9 mouse cellular contexts compared by ENCODE assay signal in genomic region chr9:35423265-35423664, GRCm38 (mm10). TPM values are rescaled to one million over a fixed set of nuclear protein-coding genes. Genes with fewer than 3 reads are reported as not detected.
A peak's percentile ranks its signal among the peaks of the same experiment; 100 is the strongest.
DNase-seq lines count a peak whose midpoint lies in the region; ATAC-seq and TF ChIP-seq lines count a peak whose summit lies in the region.
"Had no signal": no experiment of that assay in that cellular context is flagged by ENCODE, and none has a peak within 500 bp of the region (broad histone marks: within the 10 kb centered on the region; RNA-seq: fewer than 3 reads in every experiment).

No protein-coding gene starts in this region.

- 7% methylated on average over 4 of the region's 4 CpGs for WGBS in forebrain, embryonic 16.5 days
- 2% methylated on average over 4 of the region's 4 CpGs for WGBS in midbrain, embryonic 14.5 days

- H3ac ChIP-seq in C2C12 (ENCODE audit: control insufficient read depth, insufficient read length, low read depth) = peak overlapping the region; percentile 63

- DNase-seq in cerebellum, adult 9-10 months = peak; percentile 24
- DNase-seq in cerebellum, adult 11 months = no peak
- DNase-seq in midbrain, embryonic 14.5 days = peak; percentile 57
- no peak for DNase-seq in layer of hippocampus, postnatal 25 days (ENCODE audit: extremely low spot score in 1 of 2, low spot score in 1 of 2)
- DNase-seq in cerebellum, adult 9-11 months = no peak
- no peak for DNase-seq in spleen, adult 12 weeks (ENCODE audit: low spot score)

- peak overlapping the region; percentile 62 for H3K4me2 ChIP-seq in forebrain, embryonic 16.5 days (ENCODE audit: low read length)
- peak overlapping the region; percentile 55 for H3K4me2 ChIP-seq in midbrain, embryonic 14.5 days (ENCODE audit: low read length)

- H3K9ac ChIP-seq in forebrain, embryonic 16.5 days (replicated peaks; ENCODE audit: low read depth, low read length) = peak overlapping the region; percentile 53
- peak overlapping the region; percentile 36; the same call in 1 of the 2 replicates for H3K9ac ChIP-seq in midbrain, embryonic 14.5 days (replicated peaks; ENCODE audit: low read length)
- H3K9ac ChIP-seq: liver, embryonic 14.5 days had no signal

- no peaks in the 10 kb centered on the region for H3K9me3 ChIP-seq in forebrain, embryonic 16.5 days (ENCODE audit: control insufficient read depth, low read length)
- H3K9me3 ChIP-seq in midbrain, embryonic 14.5 days (ENCODE audit: control insufficient read depth, low read length) = no peaks in the 10 kb centered on the region

- no peaks in the 10 kb centered on the region for H3K27me3 ChIP-seq in C2C12 (ENCODE audit: control insufficient read depth, insufficient read depth, insufficient read length)
- no peaks in the 10 kb centered on the region for H3K27me3 ChIP-seq in forebrain, embryonic 16.5 days (replicated peaks; ENCODE audit: control insufficient read depth, insufficient read depth, low read length)
- H3K27me3 ChIP-seq in midbrain, embryonic 14.5 days (ENCODE audit: control insufficient read depth, insufficient read depth, low read length) = peaks cover 4% of the 10 kb centered on the region

- ATAC-seq in forebrain, embryonic 16.5 days = no peak
- ATAC-seq in midbrain, embryonic 14.5 days (ENCODE audit: low FRiP score, low TSS enrichment) = no peak

- TF ChIP-seq CTCF in C2C12 (IDR thresholded peaks at IDR 0.05; ENCODE audit: control insufficient read depth, insufficient read depth, insufficient read length) = no peak

- peak overlapping the region; percentile 34 for H3K27ac ChIP-seq in forebrain, embryonic 16.5 days (ENCODE audit: low read length)
- no peak overlapping the region; the same call in 1 of the 2 replicates for H3K27ac ChIP-seq in midbrain, embryonic 14.5 days (replicated peaks; ENCODE audit: low read depth, low read length)
- H3K27ac ChIP-seq: liver, embryonic 14.5 days had no signal

- peaks cover 67% of the 10 kb centered on the region for H3K79me2 ChIP-seq in C2C12 (ENCODE audit: control insufficient read depth, insufficient read depth)

- H3K36me3 ChIP-seq in C2C12 (ENCODE audit: control insufficient read depth, insufficient read depth) = no peaks in the 10 kb centered on the region
- H3K36me3 ChIP-seq in forebrain, embryonic 16.5 days (ENCODE audit: control insufficient read depth, insufficient read depth) = no peaks in the 10 kb centered on the region
- H3K36me3 ChIP-seq in midbrain, embryonic 14.5 days (ENCODE audit: control insufficient read depth, insufficient read depth, low read length) = no peaks in the 10 kb centered on the region

- H3K79me3 ChIP-seq in C2C12 (ENCODE audit: low read depth) = peaks cover 50% of the 10 kb centered on the region

- H3K4me1 ChIP-seq in forebrain, embryonic 16.5 days (replicated peaks; ENCODE audit: control insufficient read depth, insufficient read depth, low read length) = peaks cover 35% of the 10 kb centered on the region
- H3K4me1 ChIP-seq in midbrain, embryonic 14.5 days (ENCODE audit: control insufficient read depth, insufficient read depth, low read length) = peaks cover 42% of the 10 kb centered on the region

- peak overlapping the region; percentile 68 for H3K4me3 ChIP-seq in C2C12 (ENCODE audit: insufficient read depth, poor library complexity, severe bottlenecking)
- peak overlapping the region; percentile 90 for H3K4me3 ChIP-seq in forebrain, embryonic 16.5 days (replicated peaks; ENCODE audit: low read length)
- H3K4me3 ChIP-seq in midbrain, embryonic 14.5 days (replicated peaks; ENCODE audit: low read depth, low read length) = peak overlapping the region; percentile 96

TF ChIP-seq in C2C12, 6 proteins besides CTCF, POLR2A, EP300 and RAD21:
- TF ChIP-seq MYOD1 (IDR thresholded peaks at IDR 0.05; ENCODE audit: control insufficient read depth, insufficient read length, low read depth) (no peak), MAX (IDR thresholded peaks at IDR 0.05) (no peak), USF1 (IDR thresholded peaks at IDR 0.05; ENCODE audit: low read depth) (no peak), FOSL1 (IDR thresholded peaks at IDR 0.05; ENCODE audit: insufficient read depth, low read length, poor library complexity, severe bottlenecking) (no peak), MYOG (IDR thresholded peaks at IDR 0.05; ENCODE audit: control insufficient read depth, extremely low read depth, insufficient read length) (no peak), CEBPB (IDR thresholded peaks at IDR 0.05; ENCODE audit: low read depth) (no peak)

RNA-seq across cellular contexts. Expression of gene Cdon, which starts 2.3 kb away (rescaled TPM):
- polyA plus RNA-seq in C2C12 (2012; fragmentation: generic; extraction: Trizol) = 39.9 TPM
- polyA plus RNA-seq in forebrain, embryonic 16.5 days (2015; fragmentation: Nextera tagmentation; extraction: Ambion mirVana) = 11.9 and 12.3 TPM in 2 replicates
- polyA plus RNA-seq in midbrain, embryonic 14.5 days (2014; fragmentation: Nextera tagmentation; extraction: Ambion mirVana) = 3.5 and 6.4 TPM in 2 replicates
- 10 to 100 TPM in 1 of 2 experiments, 1 to 10 TPM in 1; 9.5 to 15.8 TPM for total RNA-seq in layer of hippocampus, postnatal 25 days (2021)

Comparison
In these comparisons a context has a peak if more than half of its experiments do, and no peak if none do; other contexts are left out.
1. DNase-seq: peak in cerebellum, adult 9-10 months (single experiment) and midbrain, embryonic 14.5 days (single experiment); none in cerebellum, adult 11 months (single experiment), layer of hippocampus, postnatal 25 days (0 of 2), cerebellum, adult 9-11 months (single experiment) and spleen, adult 12 weeks (single experiment).
2. Peak in every context shown above with its lines, with median percentiles within 50 percentile points of each other: H3K4me3 ChIP-seq.